Mouse (Mus musculus): ENCODE measurements around the gene Ifnl2. TPM values are rescaled to one million over a fixed set of nuclear protein-coding genes. Genes with fewer than 3 reads are reported as not detected.
"Not testable (repeated sequence)": the region's sequence is repeated elsewhere in the genome, so short reads cannot be mapped to it uniquely, and the experiment has no call there.

Ifnl2 gene
- polyA plus RNA-seq, 1 experiment from 2014 or later: not detected

DNA sequence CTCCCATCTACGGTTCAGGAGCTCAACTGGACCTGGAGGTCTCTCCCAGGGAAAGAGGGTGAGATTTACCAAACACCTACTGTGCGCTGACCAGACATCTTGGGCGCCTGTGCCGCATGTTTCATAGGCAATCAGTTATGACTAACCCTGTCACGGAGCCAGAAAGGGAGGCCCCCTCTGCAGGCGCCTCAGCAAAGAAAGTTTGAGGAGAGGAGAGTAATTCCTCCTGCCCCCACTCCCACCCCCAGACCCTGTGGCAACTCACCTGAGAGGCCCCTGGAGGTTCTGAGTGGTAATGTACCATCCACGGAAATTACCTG, 35.6 kb upstream of the Ifnl2 start:
- no peak for ATAC-seq (replicated peaks; ENCODE audit: extremely low read depth, insufficient read depth, low FRiP score)
- no peak overlapping the region for H3K27ac ChIP-seq (ENCODE audit: low read length)
- 49% methylated on average over 7 of the region's 7 CpGs for WGBS

DNA sequence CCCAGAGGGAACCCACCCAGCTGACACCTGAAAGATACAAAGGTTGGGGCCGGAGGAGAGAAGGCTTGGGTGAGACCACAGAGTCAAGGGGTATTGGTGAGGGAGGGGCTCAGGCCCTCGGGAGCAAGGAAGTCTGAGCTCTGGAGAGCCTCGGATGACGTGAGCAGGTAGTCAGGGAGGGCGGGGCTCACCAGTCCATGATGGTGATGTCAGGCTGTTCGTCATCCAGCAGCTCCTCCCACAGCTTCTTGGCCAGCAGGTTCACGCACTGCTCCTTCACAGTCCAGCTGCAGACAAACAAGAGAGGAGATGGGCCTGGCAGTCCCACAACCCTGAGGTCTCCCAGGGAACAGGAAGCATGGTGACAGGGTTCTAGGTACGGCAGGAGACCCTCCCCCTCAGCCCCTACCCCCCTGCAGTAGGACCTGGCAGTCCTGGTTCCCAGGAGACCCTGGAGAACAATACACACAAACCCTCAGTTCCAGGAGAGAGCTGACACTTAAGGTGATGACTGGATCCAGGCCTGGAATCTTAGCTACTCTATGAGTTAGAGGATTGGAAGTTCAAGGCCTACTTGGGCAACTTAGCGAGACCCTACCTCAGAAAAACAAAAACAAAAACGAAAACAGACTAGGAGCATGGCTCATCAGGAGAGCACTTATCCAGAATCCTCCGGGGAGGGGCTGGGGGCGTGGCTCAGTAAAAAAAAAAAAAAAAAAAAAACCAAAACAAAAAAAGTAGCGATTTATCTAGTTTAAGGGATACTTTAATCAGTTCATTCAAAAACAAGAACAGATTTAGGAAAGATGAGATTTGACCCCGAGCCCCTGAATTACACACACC, 35.0 kb upstream of the Ifnl2 start:
- Histone ChIP-seq H3K36me3 (ENCODE audit: control insufficient read depth, insufficient read depth) (no peaks in the 10 kb centered on the region), H3K4me3 (ENCODE audit: low read length) (no peak overlapping the region), H3K4me1 (ENCODE audit: control insufficient read depth, insufficient read depth, low read length) (0 out of 2 replicates have a peak, but pooled peaks cover 3% of the 10 kb centered on the region), H3K9ac (ENCODE audit: low read length) (no peak overlapping the region), H3K27ac (ENCODE audit: low read length) (no peak overlapping the region), H3K27me3 (ENCODE audit: control insufficient read depth, insufficient read depth, low read length) (peaks cover 41% of the 10 kb centered on the region), H3K4me2 (ENCODE audit: low read depth, low read length) (no peak overlapping the region), H3K9me3 (replicated peaks; ENCODE audit: control insufficient read depth, low read length) (no peaks in the 10 kb centered on the region)
- no peak for ATAC-seq (replicated peaks; ENCODE audit: extremely low read depth, insufficient read depth, low FRiP score)
- WGBS: 29% methylated on average over 14 of the region's 14 CpGs

More for the DNA sequence above, 35.6 kb upstream of the Ifnl2 start:
- peaks cover 41% of the 10 kb centered on the region for H3K27me3 ChIP-seq (ENCODE audit: control insufficient read depth, insufficient read depth, low read length)
- no peak overlapping the region for H3K4me2 ChIP-seq (ENCODE audit: low read depth, low read length)
- no peak overlapping the region for H3K4me3 ChIP-seq (ENCODE audit: low read length)
- 0 out of 2 replicates have a peak, but pooled peaks cover 3% of the 10 kb centered on the region for H3K4me1 ChIP-seq (ENCODE audit: control insufficient read depth, insufficient read depth, low read length)
- no peaks in the 10 kb centered on the region for H3K9me3 ChIP-seq (replicated peaks; ENCODE audit: control insufficient read depth, low read length)
- no peaks in the 10 kb centered on the region for H3K36me3 ChIP-seq (ENCODE audit: control insufficient read depth, insufficient read depth)
- H3K9ac ChIP-seq (ENCODE audit: low read length): no peak overlapping the region

DNA sequence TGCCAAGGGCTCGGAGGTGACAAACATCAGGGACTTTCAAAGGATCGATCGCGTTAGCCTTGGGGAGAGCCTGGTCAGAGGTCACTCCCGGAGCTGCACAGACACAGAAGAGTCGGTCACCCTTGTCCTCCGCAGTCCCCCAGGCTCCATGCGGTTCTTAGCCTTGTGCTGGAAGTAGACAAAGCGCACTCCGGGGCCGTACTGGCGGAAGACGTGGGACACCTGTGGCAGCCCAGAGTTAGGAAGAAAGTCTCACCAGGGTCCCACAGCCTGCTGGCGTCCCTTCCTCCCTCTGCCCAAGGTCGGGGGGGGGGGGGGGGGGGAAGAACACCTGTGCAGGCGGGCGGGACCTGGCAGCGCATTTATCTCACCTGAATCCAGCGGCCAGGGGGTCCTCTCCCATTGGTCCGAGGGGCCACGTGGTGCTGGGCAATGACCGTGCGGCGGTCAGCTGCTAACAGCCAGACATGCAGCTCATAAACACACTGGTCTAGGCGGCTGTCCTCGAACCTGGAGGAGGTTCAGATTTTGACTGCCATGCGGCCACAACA, 33.9 kb upstream of the Ifnl2 start:
- H3K9me3 ChIP-seq (replicated peaks; ENCODE audit: control insufficient read depth, low read length): no peaks in the 10 kb centered on the region
- H3K4me1 ChIP-seq (ENCODE audit: control insufficient read depth, insufficient read depth, low read length): 0 out of 2 replicates have a peak, but pooled peaks cover 3% of the 10 kb centered on the region
- no peaks in the 10 kb centered on the region for H3K36me3 ChIP-seq (ENCODE audit: control insufficient read depth, insufficient read depth)
- peak overlapping the region; percentile 17; the same call in 1 of the 2 replicates for H3K4me3 ChIP-seq (ENCODE audit: low read length)
- no peak overlapping the region for H3K9ac ChIP-seq (ENCODE audit: low read length)
- peak overlapping the region; percentile 51 for H3K4me2 ChIP-seq (ENCODE audit: low read depth, low read length)
- WGBS: 6% methylated on average over 24 of the region's 27 CpGs
- H3K27me3 ChIP-seq (ENCODE audit: control insufficient read depth, insufficient read depth, low read length): peaks cover 41% of the 10 kb centered on the region
- H3K27ac ChIP-seq (ENCODE audit: low read length): no peak overlapping the region
- no peak for ATAC-seq (replicated peaks; ENCODE audit: extremely low read depth, insufficient read depth, low FRiP score)

- Histone ChIP-seq H3K27ac (ENCODE audit: low read length) (no peak within 1 kb of the TSS), H3K9me3 (replicated peaks; ENCODE audit: control insufficient read depth, low read length) (no peaks in the 10 kb centered on the region), H3K4me1 (ENCODE audit: control insufficient read depth, insufficient read depth, low read length) (peaks cover 6% of the 10 kb centered on the region; the same call in 1 of the 2 replicates), H3K9ac (ENCODE audit: low read length) (no peak within 1 kb of the TSS), H3K27me3 (ENCODE audit: control insufficient read depth, insufficient read depth, low read length) (peaks cover 20% of the 10 kb centered on the region), H3K4me3 (ENCODE audit: low read length) (no peak within 1 kb of the TSS), H3K36me3 (ENCODE audit: control insufficient read depth, insufficient read depth) (no peaks in the 10 kb centered on the region), H3K4me2 (ENCODE audit: low read depth, low read length) (no peak within 1 kb of the TSS)
- ATAC-seq (replicated peaks; ENCODE audit: extremely low read depth, insufficient read depth, low FRiP score): no peak
- 64% methylated on average over 4 of the region's 4 CpGs for WGBS
Observed at GRCm38 (mm10) chr7:28540526-28540925, 30.3 kb upstream of the Ifnl2 start, which contains the start of gene Sycn. Sycn (plus strand) TSS chr7:28540885.

DNA sequence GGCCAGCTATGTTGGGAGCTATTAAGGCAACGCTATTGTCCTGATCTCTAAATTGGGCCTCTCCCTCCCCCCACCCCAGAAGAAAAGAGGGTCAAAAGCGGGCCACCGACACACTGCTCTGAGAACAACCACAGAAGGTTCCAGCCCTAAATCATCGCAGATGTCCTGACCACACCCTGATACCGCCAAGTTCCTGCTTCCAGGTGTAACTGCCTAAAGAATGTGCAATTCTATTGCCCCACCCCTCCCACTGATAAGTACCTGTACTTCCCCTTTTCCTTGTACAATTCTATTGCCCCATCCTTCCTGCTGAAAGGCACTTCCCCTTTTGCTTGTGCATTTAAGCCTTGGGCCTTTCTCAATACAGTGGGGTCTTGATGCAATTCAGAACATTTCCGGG, 28.6 kb upstream of the Ifnl2 start:
- H3K4me2 ChIP-seq (ENCODE audit: low read depth, low read length); H3K4me3 ChIP-seq (ENCODE audit: low read length); H3K9me3 ChIP-seq (replicated peaks; ENCODE audit: control insufficient read depth, low read length); H3K36me3 ChIP-seq (ENCODE audit: control insufficient read depth, insufficient read depth); H3K9ac ChIP-seq (ENCODE audit: low read length); ATAC-seq (replicated peaks; ENCODE audit: extremely low read depth, insufficient read depth, low FRiP score); H3K4me1 ChIP-seq (ENCODE audit: control insufficient read depth, insufficient read depth, low read length); H3K27ac ChIP-seq (ENCODE audit: low read length); H3K27me3 ChIP-seq (ENCODE audit: control insufficient read depth, insufficient read depth, low read length): not testable (repeated sequence)
- 90% methylated on average over 6 of the region's 6 CpGs for WGBS

DNA sequence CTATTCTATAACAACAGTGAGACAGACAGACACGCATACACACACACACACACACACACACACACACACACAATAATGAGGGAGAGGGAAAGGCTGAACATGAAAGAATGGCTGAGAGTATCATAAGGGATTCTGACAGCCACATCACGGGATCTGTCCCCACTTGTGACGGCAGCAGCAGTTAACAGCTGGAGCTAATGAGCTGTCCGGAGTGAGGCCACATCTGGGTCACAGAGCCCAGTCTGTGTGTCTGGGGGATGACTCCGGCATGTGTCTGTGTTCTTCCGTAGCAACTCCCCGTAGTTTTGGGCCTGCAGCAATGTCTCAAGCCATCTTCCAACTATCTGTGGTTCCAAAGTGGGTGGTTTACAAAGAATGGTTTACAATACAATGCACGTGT, 21.8 kb upstream of the Ifnl2 start:
- Histone ChIP-seq H3K4me2 (ENCODE audit: low read depth, low read length) (no peak overlapping the region), H3K27ac (ENCODE audit: low read length) (no peak overlapping the region), H3K4me3 (ENCODE audit: low read length) (no peak overlapping the region), H3K36me3 (ENCODE audit: control insufficient read depth, insufficient read depth) (no peaks in the 10 kb centered on the region), H3K9me3 (replicated peaks; ENCODE audit: control insufficient read depth, low read length) (no peaks in the 10 kb centered on the region), H3K27me3 (ENCODE audit: control insufficient read depth, insufficient read depth, low read length) (no peaks in the 10 kb centered on the region), H3K4me1 (ENCODE audit: control insufficient read depth, insufficient read depth, low read length) (peaks cover 5% of the 10 kb centered on the region; the same call in 1 of the 2 replicates), H3K9ac (ENCODE audit: low read length) (no peak overlapping the region)
- 78% methylated on average over 8 of the region's 8 CpGs for WGBS
- no peak for ATAC-seq (replicated peaks; ENCODE audit: extremely low read depth, insufficient read depth, low FRiP score)

DNA sequence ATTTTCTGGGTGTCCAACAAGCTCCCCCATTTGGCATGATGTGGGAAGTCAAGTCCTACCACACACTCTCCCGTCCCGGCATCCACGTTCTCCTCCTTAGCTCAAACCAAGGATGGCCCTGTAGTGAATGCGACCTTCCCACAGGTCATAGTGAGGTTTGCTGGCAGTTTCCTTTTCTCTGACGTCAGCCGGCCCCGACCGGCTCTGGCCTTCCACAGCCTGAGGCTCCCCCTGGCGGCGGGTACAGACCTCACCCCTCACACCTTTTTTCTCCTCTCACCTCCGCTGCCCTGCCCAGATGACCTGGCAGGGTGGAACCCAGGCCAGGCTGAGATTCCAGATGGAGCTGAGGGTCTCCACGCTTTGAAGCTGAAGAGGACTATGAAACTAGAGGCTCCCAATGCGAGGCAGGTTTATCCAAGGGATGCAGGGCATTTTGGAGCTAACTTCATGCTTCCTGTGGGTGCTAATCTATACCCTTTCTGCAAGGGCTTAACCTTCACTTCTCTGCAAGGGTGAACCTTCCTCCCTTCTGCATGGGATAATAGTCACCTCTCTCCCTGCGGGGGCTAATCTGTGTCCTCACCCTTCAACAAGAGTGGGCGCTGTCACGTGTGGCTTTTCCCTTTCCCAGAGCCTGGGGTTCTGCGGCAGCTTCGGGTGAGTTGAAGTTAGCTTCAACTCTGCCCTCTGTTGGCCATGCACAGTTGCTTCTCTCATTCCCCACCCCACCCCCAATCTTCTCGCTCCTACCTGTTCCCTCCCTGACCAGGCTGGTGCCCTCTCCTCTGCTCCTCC, 17.9 kb upstream of the Ifnl2 start:
- no peak overlapping the region for H3K9ac ChIP-seq (ENCODE audit: low read length)
- 0 out of 2 replicates have a peak overlapping the region, but pooled peaks have one; percentile 12 for H3K4me2 ChIP-seq (ENCODE audit: low read depth, low read length)
- H3K27ac ChIP-seq (ENCODE audit: low read length): no peak overlapping the region
- H3K36me3 ChIP-seq (ENCODE audit: control insufficient read depth, insufficient read depth): no peaks in the 10 kb centered on the region
- no peaks in the 10 kb centered on the region for H3K27me3 ChIP-seq (ENCODE audit: control insufficient read depth, insufficient read depth, low read length)
- ATAC-seq (replicated peaks; ENCODE audit: extremely low read depth, insufficient read depth, low FRiP score): peak; percentile 57
- H3K9me3 ChIP-seq (replicated peaks; ENCODE audit: control insufficient read depth, low read length): no peaks in the 10 kb centered on the region
- H3K4me1 ChIP-seq (ENCODE audit: control insufficient read depth, insufficient read depth, low read length): peaks cover 3% of the 10 kb centered on the region; the same call in 1 of the 2 replicates
- WGBS: 6% methylated on average over 19 of the region's 19 CpGs
- no peak overlapping the region for H3K4me3 ChIP-seq (ENCODE audit: low read length)

DNA sequence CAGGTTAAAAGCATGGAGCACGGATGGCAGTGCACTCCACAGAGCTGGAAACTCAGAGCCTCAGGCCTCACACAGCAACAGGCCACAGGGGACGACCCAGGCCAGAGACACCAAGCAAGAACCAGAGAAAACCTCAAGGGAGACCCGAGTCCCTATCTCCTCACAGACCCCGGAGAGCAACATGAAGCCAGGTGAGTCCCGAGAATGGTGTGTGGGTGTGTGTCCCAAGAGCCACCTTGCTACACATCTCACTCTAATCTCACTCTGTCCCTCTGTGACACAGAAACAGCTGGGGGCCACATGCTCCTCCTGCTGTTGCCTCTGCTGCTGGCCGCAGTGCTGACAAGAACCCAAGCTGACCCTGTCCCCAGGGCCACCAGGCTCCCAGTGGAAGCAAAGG, 12.3 kb upstream of the Ifnl2 start, which contains the start of gene Ifnl3:
TSS of gene Ifnl3 (plus strand) at position 301 of the 400 bp plus-strand sequence.
- WGBS: 71% methylated on average over 5 of the region's 6 CpGs
- not testable (repeated sequence) for ATAC-seq (replicated peaks; ENCODE audit: extremely low read depth, insufficient read depth, low FRiP score); H3K9ac ChIP-seq (ENCODE audit: low read length)

More for the DNA sequence above, 12.3 kb upstream of the Ifnl2 start, which contains the start of gene Ifnl3:
- H3K9me3 ChIP-seq (replicated peaks; ENCODE audit: control insufficient read depth, low read length); H3K4me2 ChIP-seq (ENCODE audit: low read depth, low read length); H3K27me3 ChIP-seq (ENCODE audit: control insufficient read depth, insufficient read depth, low read length); H3K36me3 ChIP-seq (ENCODE audit: control insufficient read depth, insufficient read depth); H3K27ac ChIP-seq (ENCODE audit: low read length); H3K4me3 ChIP-seq (ENCODE audit: low read length); H3K4me1 ChIP-seq (ENCODE audit: control insufficient read depth, insufficient read depth, low read length): not testable (repeated sequence)

All from heart, embryonic 16.5 days (tissue).